Mouse (Mus musculus) lung, embryonic 16.5 days (tissue): ENCODE results near the gene Pola1. TPM values are rescaled to one million over a fixed set of nuclear protein-coding genes. Genes with fewer than 3 reads are reported as not detected.
A peak's percentile ranks its signal among the peaks of the same experiment; 100 is the strongest.

Experiments used
- ATAC-seq: fragments of 200-750 bp; cut with Nextera tagmentation; 2 replicates; pipeline ENCODE4 v1.8.0; 2017; ENCODE audit warnings: low read depth, mild to moderate bottlenecking, moderate library complexity
- H3K27ac ChIP-seq: fragments of 300-500 bp; sonication (generic); 2 replicates; pipeline ENCODE4 v1.5.1; 2014; ENCODE audit warnings: mild to moderate bottlenecking, control low read depth, low read length
- H3K27me3 ChIP-seq: fragments of 300-500 bp; sonication (generic); 2 replicates; pipeline ENCODE4 v1.6.1; 2014; ENCODE audit warnings: low read depth, low read length, mixed read lengths; ENCODE audit not compliant: control insufficient read depth, insufficient read depth
- H3K36me3 ChIP-seq: fragments of 300-500 bp; sonication (generic); 2 replicates; pipeline ENCODE4 v1.6.1; 2014; ENCODE audit warnings: low read length; ENCODE audit not compliant: control insufficient read depth, insufficient read depth
- H3K4me1 ChIP-seq: fragments of 300-500 bp; sonication (generic); replicated peaks from 2 replicates; pipeline ENCODE4 v1.6.1; 2014; ENCODE audit warnings: low read length, mixed read lengths; ENCODE audit not compliant: control insufficient read depth, insufficient read depth
- H3K4me2 ChIP-seq: fragments of 300-500 bp; sonication (generic); 2 replicates; pipeline ENCODE4 v1.6.1; 2014; ENCODE audit warnings: low read depth, low read length, control low read depth
- H3K4me3 ChIP-seq: fragments of 300-500 bp; sonication (generic); 2 replicates; pipeline ENCODE4 v1.5.1; 2014; ENCODE audit warnings: mild to moderate bottlenecking, low read length, control low read depth
- H3K9ac ChIP-seq: fragments of 300-500 bp; sonication (generic); 2 replicates; pipeline ENCODE4 v1.6.1; 2014; ENCODE audit warnings: low read length, control low read depth
- H3K9me3 ChIP-seq: fragments of 300-500 bp; sonication (generic); 2 replicates; pipeline ENCODE4 v1.6.1; 2016; ENCODE audit warnings: low read length; ENCODE audit not compliant: control insufficient read depth
- WGBS: fragments of 180-500 bp; shearing (Covaris S2); extraction: QIAGEN DNeasy Blood & Tissue Kit; methylation state at CpG from one replicate; pipeline ENCODE4 v1.1.7; 2014; 5-methylcytosine and 5-hydroxymethylcytosine counted together
- polyA plus RNA-seq: library from polyadenylated mRNA; unstranded; fragments of >200 nt; fragmentation: Nextera tagmentation; extraction: Ambion mirVana; gene quantifications from 2 replicates; pipeline ENCODE4 v1.2.1, GENCODE M21; 2015

The Pola1 gene
- polyA plus RNA-seq, 1 experiment from 2014 or later = 22.4 TPM

DNA sequence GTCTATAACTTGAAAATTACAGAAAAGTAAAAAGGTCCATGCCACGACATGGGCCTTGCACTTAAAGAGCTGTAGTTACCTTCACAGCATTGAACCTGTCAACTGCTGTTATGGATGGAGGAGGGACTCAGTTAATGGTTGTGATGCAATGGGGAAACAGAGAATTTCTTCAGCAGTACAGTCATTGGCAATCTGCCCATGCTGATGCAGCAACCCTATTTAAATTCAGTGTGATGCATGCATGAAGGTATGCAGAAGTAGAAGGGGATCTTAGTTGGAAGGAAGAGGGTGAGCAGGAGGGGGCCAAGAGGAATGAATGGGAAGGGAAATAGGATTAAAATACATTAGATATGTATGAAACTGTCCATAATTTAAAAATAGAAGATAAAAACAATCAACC, 262.2 kb downstream of the Pola1 start:
- H3K9ac ChIP-seq = no peak overlapping the region
- no peaks in the 10 kb centered on the region for H3K4me1 ChIP-seq
- H3K9me3 ChIP-seq = no peaks in the 10 kb centered on the region
- H3K4me2 ChIP-seq = no peak overlapping the region
- no peak for ATAC-seq
- H3K36me3 ChIP-seq = no peaks in the 10 kb centered on the region
- no peak overlapping the region for H3K27ac ChIP-seq
- no peaks in the 10 kb centered on the region for H3K27me3 ChIP-seq
- H3K4me3 ChIP-seq = no peak overlapping the region
- WGBS = 72% methylated on average over 1 of the region's 1 CpGs

DNA sequence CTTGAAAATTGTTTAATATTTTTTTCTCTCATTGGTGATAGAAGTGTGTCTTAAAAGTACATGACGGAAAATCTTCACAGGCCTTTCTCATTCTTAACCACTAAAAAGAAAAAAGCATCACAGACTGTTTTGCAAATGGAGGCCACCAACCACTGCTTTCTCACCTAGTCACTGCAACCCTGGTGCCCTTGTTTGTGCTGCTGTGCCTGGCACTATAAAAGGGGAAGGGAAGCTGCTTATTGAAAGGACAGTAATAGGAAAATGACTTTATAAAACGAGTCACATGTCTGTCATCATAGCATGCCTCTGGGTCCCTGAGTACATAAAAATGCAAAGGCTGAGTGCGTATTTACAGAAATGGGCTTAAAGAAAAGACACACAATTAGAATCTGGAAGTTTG, 263.7 kb downstream of the Pola1 start:
- Histone ChIP-seq H3K9me3 (no peaks in the 10 kb centered on the region), H3K9ac (no peak overlapping the region), H3K36me3 (no peaks in the 10 kb centered on the region), H3K27ac (no peak overlapping the region), H3K27me3 (no peaks in the 10 kb centered on the region), H3K4me3 (no peak overlapping the region), H3K4me2 (no peak overlapping the region), H3K4me1 (no peaks in the 10 kb centered on the region)
- WGBS = 85% methylated on average over 3 of the region's 3 CpGs
- no peak for ATAC-seq

DNA sequence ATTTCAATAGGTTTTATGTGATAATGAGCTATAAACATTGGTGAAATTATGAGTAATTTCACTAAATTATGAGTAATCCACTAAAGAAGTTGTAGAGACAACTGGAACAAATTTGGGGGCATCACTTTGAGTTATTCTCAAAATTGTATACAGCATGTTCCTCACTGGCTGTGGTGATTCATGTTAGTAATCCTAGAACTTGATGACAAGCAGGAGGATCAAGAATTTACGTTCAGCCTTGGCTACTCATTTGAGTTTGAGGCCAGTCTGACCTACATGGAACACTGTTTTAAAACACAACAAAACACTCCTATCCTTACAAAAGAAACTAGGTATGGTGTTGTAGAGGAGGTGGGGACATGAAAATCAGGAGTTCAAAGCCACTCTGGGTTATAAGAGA, 310.6 kb downstream of the Pola1 start:
- ATAC-seq = no peak

GRCm38 (mm10) chrX:93319979-93320378, 312.0 kb downstream of the Pola1 start:
- no peak overlapping the region for H3K4me3 ChIP-seq
- no peak overlapping the region for H3K27ac ChIP-seq
- H3K9ac ChIP-seq = no peak overlapping the region
- 62% methylated on average over 2 of the region's 2 CpGs for WGBS
- no peaks in the 10 kb centered on the region for H3K9me3 ChIP-seq
- H3K36me3 ChIP-seq = no peaks in the 10 kb centered on the region
- no peaks in the 10 kb centered on the region for H3K4me1 ChIP-seq
- no peak overlapping the region for H3K4me2 ChIP-seq
- ATAC-seq = peak; percentile 31; the same call in 1 of the 2 replicates
- H3K27me3 ChIP-seq = no peaks in the 10 kb centered on the region

More for the DNA sequence above, 310.6 kb downstream of the Pola1 start:
- Histone ChIP-seq H3K4me3 (no peak overlapping the region), H3K4me1 (no peaks in the 10 kb centered on the region), H3K27me3 (no peaks in the 10 kb centered on the region), H3K9ac (no peak overlapping the region), H3K36me3 (no peaks in the 10 kb centered on the region), H3K9me3 (no peaks in the 10 kb centered on the region), H3K27ac (no peak overlapping the region), H3K4me2 (no peak overlapping the region)
- WGBS = 74% methylated on average over 1 of the region's 1 CpGs

- Histone ChIP-seq H3K4me2 (no peak overlapping the region), H3K4me1 (no peaks in the 10 kb centered on the region), H3K4me3 (no peak overlapping the region), H3K9ac (no peak overlapping the region), H3K27me3 (no peaks in the 10 kb centered on the region), H3K36me3 (no peaks in the 10 kb centered on the region), H3K27ac (no peak overlapping the region), H3K9me3 (no peaks in the 10 kb centered on the region)
- WGBS = 52% methylated on average over 4 of the region's 4 CpGs
- ATAC-seq = no peak
These were observed 314.4 kb downstream of the Pola1 start for GRCm38 (mm10) chrX:93317577-93317976.

- Histone ChIP-seq H3K4me2 (no peak overlapping the region), H3K27me3 (peaks cover 19% of the 10 kb centered on the region), H3K9me3 (no peaks in the 10 kb centered on the region), H3K36me3 (no peaks in the 10 kb centered on the region), H3K9ac (no peak overlapping the region), H3K4me3 (no peak overlapping the region), H3K27ac (no peak overlapping the region), H3K4me1 (no peaks in the 10 kb centered on the region)
- ATAC-seq = no peak
- 80% methylated on average over 7 of the region's 7 CpGs for WGBS
These were observed 326.2 kb downstream of the Pola1 start for GRCm38 (mm10) chrX:93305780-93306179.

DNA sequence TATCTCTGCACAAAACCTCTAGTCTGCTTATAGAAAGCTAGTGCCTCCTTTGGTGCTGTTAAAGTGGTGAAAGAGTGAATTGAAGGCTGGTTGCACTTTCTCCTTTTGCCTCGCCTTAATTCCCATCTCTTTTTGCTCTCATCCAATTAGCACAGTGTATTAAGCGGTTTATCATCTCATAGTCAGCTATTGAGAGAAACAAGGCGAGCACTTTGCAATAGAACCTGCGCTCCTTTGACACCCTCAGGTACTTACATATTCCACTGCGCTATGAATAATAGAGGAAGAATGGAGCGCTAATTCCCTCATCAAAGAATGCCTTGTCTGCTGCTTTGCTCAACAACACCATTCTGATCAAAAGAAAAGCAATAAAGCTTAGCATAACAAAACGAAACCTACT, 330.2 kb downstream of the Pola1 start:
- H3K27ac ChIP-seq = no peak overlapping the region
- H3K27me3 ChIP-seq = peaks cover 55% of the 10 kb centered on the region
- no peaks in the 10 kb centered on the region for H3K9me3 ChIP-seq
- WGBS = 19% methylated on average over 7 of the region's 7 CpGs
- H3K4me3 ChIP-seq = no peak overlapping the region
- no peak for ATAC-seq
- H3K9ac ChIP-seq = no peak overlapping the region
- H3K4me2 ChIP-seq = no peak overlapping the region
- no peaks in the 10 kb centered on the region; the same call in 1 of the 2 replicates for H3K4me1 ChIP-seq
- H3K36me3 ChIP-seq = no peaks in the 10 kb centered on the region

GRCm38 (mm10) chrX:93300183-93300815, 331.7 kb downstream of the Pola1 start:
- no peak overlapping the region for H3K27ac ChIP-seq
- H3K4me3 ChIP-seq = no peak overlapping the region
- no peak overlapping the region for H3K4me2 ChIP-seq
- no peaks in the 10 kb centered on the region for H3K36me3 ChIP-seq
- H3K4me1 ChIP-seq = no peaks in the 10 kb centered on the region; the same call in 1 of the 2 replicates
- no peak overlapping the region for H3K9ac ChIP-seq
- ATAC-seq = no peak
- no peaks in the 10 kb centered on the region for H3K9me3 ChIP-seq
- 28% methylated on average over 10 of the region's 10 CpGs for WGBS
- peaks cover 66% of the 10 kb centered on the region for H3K27me3 ChIP-seq

DNA sequence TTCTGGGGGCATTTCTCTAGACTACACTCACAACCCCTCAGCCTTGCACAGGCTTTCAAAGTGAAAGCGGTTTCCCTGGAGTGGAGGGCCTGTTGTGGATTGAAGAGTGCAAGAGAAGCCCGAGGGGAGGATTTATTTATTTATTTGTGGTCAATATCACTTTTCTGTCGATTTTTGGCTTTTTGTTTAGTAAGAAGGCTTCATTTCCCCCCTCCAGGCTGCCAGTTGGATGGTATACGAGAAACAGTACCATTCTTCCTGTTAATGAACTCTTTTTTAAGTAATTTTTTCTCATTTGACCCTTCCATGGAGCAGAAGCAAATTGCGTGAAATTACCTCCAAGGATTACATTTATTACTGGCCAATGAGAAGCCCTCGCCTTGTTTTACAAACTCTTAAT, 332.2 kb downstream of the Pola1 start:
- Histone ChIP-seq H3K36me3 (no peaks in the 10 kb centered on the region), H3K4me1 (no peaks in the 10 kb centered on the region; the same call in 1 of the 2 replicates), H3K27ac (no peak overlapping the region), H3K9ac (no peak overlapping the region), H3K4me3 (no peak overlapping the region), H3K9me3 (no peaks in the 10 kb centered on the region), H3K27me3 (peaks cover 71% of the 10 kb centered on the region), H3K4me2 (no peak overlapping the region)
- 22% methylated on average over 6 of the region's 6 CpGs for WGBS
- ATAC-seq = no peak
